Mouse (Mus musculus) olfactory bulb, adult 2 months (tissue): ENCODE results near the gene Rbm38.

Experiments used
- CTCF ChIP-seq: fragments of 200-500 bp; IDR thresholded peaks from 2 replicates; pipeline ENCODE4 v1.5.1; 2012; ENCODE audit warnings: low read depth, mild to moderate bottlenecking, low read length, moderate library complexity; ENCODE audit not compliant: insufficient read depth
- POLR2A ChIP-seq: fragments of 200-500 bp; IDR thresholded peaks from 2 replicates; pipeline ENCODE4 v1.6.1; 2012; ENCODE audit warnings: mild to moderate bottlenecking, low read depth, low read length, moderate library complexity; ENCODE audit not compliant: insufficient read depth

DNA sequence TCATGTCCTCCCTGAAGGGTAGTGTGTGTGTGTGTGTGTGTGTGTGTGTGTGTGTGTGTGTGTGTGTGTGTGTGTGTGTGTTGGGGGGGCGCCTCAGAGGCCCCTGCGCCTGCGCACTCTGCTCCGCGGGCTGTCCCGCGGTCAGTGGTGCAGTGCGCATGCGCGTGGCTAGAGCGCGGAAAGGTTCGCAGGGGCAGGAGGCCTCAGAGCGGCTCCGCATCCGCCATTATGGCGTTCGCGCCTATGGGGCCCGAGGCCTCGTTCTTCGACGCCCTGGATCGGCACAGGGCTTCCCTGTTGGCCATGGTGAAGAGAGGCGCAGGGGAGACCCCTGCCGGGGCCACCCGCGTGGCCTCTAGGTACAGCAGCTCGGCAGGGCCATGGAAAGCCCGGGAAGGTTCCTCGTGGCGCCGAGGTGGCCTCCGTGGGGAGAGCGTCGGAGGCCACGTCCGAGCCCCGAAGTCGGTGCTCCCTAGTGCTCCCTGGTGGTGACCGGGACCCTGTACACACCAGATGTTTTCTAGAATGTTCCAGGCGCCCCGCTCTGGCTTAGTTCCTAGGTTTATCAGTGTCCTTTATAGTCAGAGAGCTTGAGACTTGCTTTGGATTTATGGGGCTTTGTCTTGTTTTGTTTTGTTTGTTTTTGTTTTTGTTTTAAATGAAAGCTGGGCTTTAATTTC lies 40.5 kb upstream of the Rbm38 start:
- TF ChIP-seq POLR2A (no peak), CTCF (no peak)
